Mouse (Mus musculus): ENCODE results near the gene Insm1. TPM values are rescaled to one million over a fixed set of nuclear protein-coding genes. Genes with fewer than 3 reads are reported as not detected.

Insm1 gene
- total RNA-seq (2023) = not detected

DNA sequence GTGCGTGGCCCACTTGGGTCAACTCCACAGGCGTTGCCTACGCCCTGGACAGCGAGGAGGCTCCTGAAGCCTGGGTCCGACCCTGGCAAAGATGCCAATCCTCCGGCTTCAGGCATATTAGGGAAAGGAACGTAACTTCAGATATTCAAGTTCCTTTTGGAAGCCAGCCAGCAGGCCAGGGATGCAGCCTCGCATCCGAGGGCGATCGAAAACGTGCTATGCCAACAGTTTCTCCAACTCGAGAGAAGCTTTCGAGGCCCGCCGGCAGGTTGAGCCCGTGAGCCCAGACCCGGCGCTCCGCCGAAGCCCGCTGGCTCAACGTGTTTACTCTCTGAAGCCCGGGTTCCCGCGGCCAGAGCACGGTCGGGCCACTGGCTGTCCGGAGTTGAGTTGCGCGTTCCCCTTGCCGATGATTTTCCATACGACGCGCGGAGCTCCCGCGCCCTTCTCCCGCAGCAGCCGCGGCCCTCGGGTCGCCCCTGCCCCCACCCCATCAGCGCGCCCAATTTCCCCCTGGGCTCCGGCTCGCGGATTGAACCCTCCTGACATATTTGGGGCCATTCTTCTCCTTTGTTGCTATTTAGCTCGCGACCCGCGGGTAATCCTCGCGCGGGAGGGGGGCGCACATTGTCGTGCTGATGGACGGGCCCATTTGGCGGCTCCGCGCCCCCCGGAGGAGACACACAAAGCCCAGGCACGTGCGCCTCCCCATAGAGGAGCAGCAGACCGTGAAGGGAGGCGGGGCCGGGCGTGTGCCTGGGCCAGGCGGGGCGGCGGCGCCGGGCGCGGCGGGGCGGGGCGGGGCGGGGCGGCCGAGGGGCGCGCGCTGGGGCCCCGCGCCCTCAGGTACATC lies at the start of gene Insm1:
Insm1 (plus strand) TSS at position 846 of the 853 bp plus-strand sequence.

